Mouse (Mus musculus): ENCODE measurements around the gene Naif1. TPM values are rescaled to one million over a fixed set of nuclear protein-coding genes. Genes with fewer than 3 reads are reported as not detected.

The Naif1 gene
- polyA plus RNA-seq, 1 experiment from 2014 or later: 5.6 TPM

DNA sequence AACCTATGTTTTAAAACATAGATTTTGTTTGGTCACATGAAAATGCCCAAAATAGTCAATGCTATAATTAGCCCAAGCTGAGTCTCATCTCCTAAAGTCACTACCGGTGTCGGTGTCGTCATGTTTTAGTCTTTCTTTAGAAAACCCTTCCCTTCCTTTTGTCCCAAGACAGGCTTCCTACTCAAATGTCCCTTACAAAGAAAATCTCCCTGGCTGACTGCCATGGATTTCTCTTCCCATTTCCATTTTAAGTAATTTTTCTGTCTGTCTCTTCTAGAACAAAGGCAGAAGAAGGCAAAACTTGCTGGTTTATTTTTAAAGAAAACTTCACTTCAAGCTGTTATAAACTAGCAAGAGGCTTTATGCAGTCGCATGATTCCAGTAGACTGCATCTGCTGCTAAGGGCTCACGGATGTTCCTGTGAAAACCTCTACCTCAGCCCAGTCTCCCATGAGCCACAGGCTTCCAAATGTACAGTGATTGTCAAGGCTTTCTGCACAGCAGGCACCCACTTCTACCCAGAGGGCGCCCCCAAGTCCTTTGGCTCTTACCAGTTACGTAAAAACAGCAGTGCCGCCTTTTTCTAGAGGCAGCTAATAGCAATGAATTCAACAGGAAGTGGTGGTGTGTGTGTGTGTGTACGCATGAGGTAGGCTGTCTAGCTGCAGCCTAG, 2.9 kb upstream of the Naif1 start:
- Histone ChIP-seq H3K9ac (replicated peaks) (no peak overlapping the region; the same call in 1 of the 2 replicates), H3K9me3 (no peaks in the 10 kb centered on the region), H3K4me1 (replicated peaks) (peaks cover 17% of the 10 kb centered on the region), H3K36me3 (peaks cover 9% of the 10 kb centered on the region; the same call in 1 of the 2 replicates), H3K27me3 (no peaks in the 10 kb centered on the region), H3K4me3 (replicated peaks) (no peak overlapping the region), H3K4me2 (no peak overlapping the region), H3K27ac (peak overlapping the region; percentile 71)
- WGBS: 75% methylated on average over 9 of the region's 9 CpGs
- no peak for ATAC-seq (ENCODE audit: insufficient number of reproducible peaks, insufficient read depth, low FRiP score, low TSS enrichment, low read depth)

GRCm38 (mm10) chr2:32448480-32448879, 1.8 kb upstream of the Naif1 start:
- H3K9me3 ChIP-seq: no peaks in the 10 kb centered on the region
- WGBS: 78% methylated on average over 1 of the region's 1 CpGs
- H3K9ac ChIP-seq (replicated peaks): no peak overlapping the region
- H3K4me3 ChIP-seq (replicated peaks): no peak overlapping the region
- peaks cover 9% of the 10 kb centered on the region; the same call in 1 of the 2 replicates for H3K36me3 ChIP-seq
- no peak overlapping the region for H3K27ac ChIP-seq
- H3K4me1 ChIP-seq (replicated peaks): peaks cover 28% of the 10 kb centered on the region
- no peaks in the 10 kb centered on the region for H3K27me3 ChIP-seq
- H3K4me2 ChIP-seq: no peak overlapping the region
- ATAC-seq (ENCODE audit: insufficient number of reproducible peaks, insufficient read depth, low FRiP score, low TSS enrichment, low read depth): no peak

DNA sequence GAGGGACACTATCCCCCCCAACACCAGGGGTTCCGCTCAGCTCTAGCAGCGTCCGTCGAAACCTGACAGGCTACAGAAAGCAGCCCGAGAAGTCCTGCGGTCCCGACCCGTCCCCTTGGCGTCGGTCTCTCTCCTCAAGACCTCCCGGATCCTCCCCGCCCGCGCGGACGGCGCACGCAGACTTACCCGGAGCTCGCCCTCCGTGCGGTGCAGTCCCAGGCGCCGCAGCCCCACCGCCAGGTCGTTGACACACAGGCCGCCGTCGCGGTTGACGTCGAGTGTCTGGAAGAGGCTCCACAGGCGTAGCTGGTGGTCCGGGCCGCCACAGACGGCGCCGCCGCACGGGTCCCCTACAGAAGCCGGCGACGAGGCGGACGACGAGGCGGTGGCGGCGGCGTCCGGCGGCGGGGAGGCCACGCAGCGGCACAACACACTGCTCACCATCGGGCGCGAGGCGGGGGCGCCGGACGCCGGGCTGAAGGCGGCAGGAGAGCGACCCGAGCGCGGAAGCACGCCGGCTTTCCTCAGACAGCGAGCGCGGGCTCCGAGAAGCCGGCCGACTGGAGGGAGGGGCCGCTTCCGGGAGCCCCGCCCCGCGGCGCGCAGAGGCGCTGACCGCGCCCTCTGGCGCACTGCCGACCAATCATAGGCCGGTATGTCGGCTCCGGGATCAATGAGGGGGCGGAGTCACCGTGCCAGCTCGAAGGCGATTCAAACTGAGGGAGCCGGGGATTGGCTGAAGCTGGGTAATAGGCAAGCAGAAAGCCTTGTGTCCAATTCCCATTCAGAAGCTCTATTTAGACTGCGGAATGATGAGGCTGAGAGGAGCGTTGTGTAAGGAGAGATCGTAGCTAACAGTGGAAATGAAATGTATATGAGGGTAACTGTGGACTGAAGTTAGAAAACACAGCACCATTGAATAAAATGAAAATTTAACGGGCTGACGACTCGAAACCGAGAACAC, 906 bp downstream of the Naif1 start, which contains the start of gene Slc25a25:
Slc25a25 (minus strand) TSS at position 565 of the 964 bp plus-strand sequence.
- Histone ChIP-seq H3K9me3 (no peaks in the 10 kb centered on the region), H3K36me3 (peaks cover 12% of the 10 kb centered on the region; the same call in 1 of the 2 replicates), H3K4me3 (replicated peaks) (peak within 1 kb of the TSS; percentile 86), H3K27me3 (no peaks in the 10 kb centered on the region), H3K27ac (peak within 1 kb of the TSS; percentile 91), H3K4me1 (replicated peaks) (peaks cover 36% of the 10 kb centered on the region), H3K9ac (replicated peaks) (peak within 1 kb of the TSS; percentile 77), H3K4me2 (peak within 1 kb of the TSS; percentile 86)
- WGBS: under 1% methylated on average over 103 of the region's 103 CpGs
- peak; percentile 88 for ATAC-seq (ENCODE audit: insufficient number of reproducible peaks, insufficient read depth, low FRiP score, low TSS enrichment, low read depth)

- peaks cover 18% of the 10 kb centered on the region; the same call in 1 of the 2 replicates for H3K36me3 ChIP-seq
- peak overlapping the region; percentile 86 for H3K4me2 ChIP-seq
- peak overlapping the region; percentile 86 for H3K4me3 ChIP-seq (replicated peaks)
- H3K27ac ChIP-seq: peak overlapping the region; percentile 91
- H3K4me1 ChIP-seq (replicated peaks): peaks cover 36% of the 10 kb centered on the region
- peak; percentile 94 for ATAC-seq (ENCODE audit: insufficient number of reproducible peaks, insufficient read depth, low FRiP score, low TSS enrichment, low read depth)
- no peak overlapping the region for H3K9ac ChIP-seq (replicated peaks)
- WGBS: under 1% methylated on average over 25 of the region's 25 CpGs
- no peaks in the 10 kb centered on the region for H3K27me3 ChIP-seq
- no peaks in the 10 kb centered on the region for H3K9me3 ChIP-seq
Measured at GRCm38 (mm10) chr2:32451870-32452372, 1.7 kb downstream of the Naif1 start.

- Histone ChIP-seq H3K9me3 (no peaks in the 10 kb centered on the region), H3K4me2 (peak overlapping the region; percentile 86), H3K4me3 (replicated peaks) (peak overlapping the region; percentile 86), H3K4me1 (replicated peaks) (peaks cover 32% of the 10 kb centered on the region), H3K36me3 (peaks cover 18% of the 10 kb centered on the region; the same call in 1 of the 2 replicates), H3K27ac (peak overlapping the region; percentile 91), H3K9ac (replicated peaks) (no peak overlapping the region), H3K27me3 (no peaks in the 10 kb centered on the region)
- 97% methylated on average over 16 of the region's 16 CpGs for WGBS
- ATAC-seq (ENCODE audit: insufficient number of reproducible peaks, insufficient read depth, low FRiP score, low TSS enrichment, low read depth): no peak
Measured at GRCm38 (mm10) chr2:32452441-32452971, 2.2 kb downstream of the Naif1 start.

- Histone ChIP-seq H3K9ac (replicated peaks) (no peak overlapping the region), H3K27me3 (no peaks in the 10 kb centered on the region), H3K36me3 (peaks cover 18% of the 10 kb centered on the region; the same call in 1 of the 2 replicates), H3K27ac (no peak overlapping the region), H3K4me3 (replicated peaks) (no peak overlapping the region), H3K4me2 (no peak overlapping the region), H3K9me3 (no peaks in the 10 kb centered on the region), H3K4me1 (replicated peaks) (peaks cover 30% of the 10 kb centered on the region)
- ATAC-seq (ENCODE audit: insufficient number of reproducible peaks, insufficient read depth, low FRiP score, low TSS enrichment, low read depth): no peak
- WGBS: 89% methylated on average over 5 of the region's 5 CpGs
Measured at GRCm38 (mm10) chr2:32453641-32454303, 3.5 kb downstream of the Naif1 start.

GRCm38 (mm10) chr2:32454633-32455032, 4.4 kb downstream of the Naif1 start:
- WGBS: 65% methylated on average over 10 of the region's 10 CpGs
- H3K4me1 ChIP-seq (replicated peaks): peaks cover 30% of the 10 kb centered on the region
- peaks cover 18% of the 10 kb centered on the region; the same call in 1 of the 2 replicates for H3K36me3 ChIP-seq
- H3K27me3 ChIP-seq: no peaks in the 10 kb centered on the region
- no peak overlapping the region for H3K4me2 ChIP-seq
- ATAC-seq (ENCODE audit: insufficient number of reproducible peaks, insufficient read depth, low FRiP score, low TSS enrichment, low read depth): no peak
- no peak overlapping the region for H3K27ac ChIP-seq
- H3K9me3 ChIP-seq: no peaks in the 10 kb centered on the region
- no peak overlapping the region for H3K9ac ChIP-seq (replicated peaks)
- H3K4me3 ChIP-seq (replicated peaks): no peak overlapping the region

DNA sequence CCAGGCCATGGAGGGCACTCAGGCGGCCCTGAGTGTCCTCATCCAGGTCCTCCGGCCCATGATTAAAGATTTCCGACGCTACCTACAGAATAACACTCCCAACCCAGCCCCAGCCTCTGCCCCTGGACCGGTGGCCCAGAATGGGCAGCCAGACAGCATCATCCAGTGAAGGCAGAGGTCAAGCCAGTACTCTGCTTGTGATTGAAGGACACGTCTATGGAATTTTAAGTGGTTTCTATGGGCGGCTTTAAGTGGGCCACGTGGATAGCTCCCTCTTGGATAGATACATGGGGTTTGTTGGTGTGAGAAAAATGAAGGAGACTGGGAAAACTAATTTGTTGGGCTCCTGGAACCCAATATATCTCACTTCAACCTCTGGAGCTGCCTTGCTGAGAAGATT, 4.8 kb downstream of the Naif1 start:
- H3K9ac ChIP-seq (replicated peaks): no peak overlapping the region
- no peak overlapping the region for H3K4me3 ChIP-seq (replicated peaks)
- no peaks in the 10 kb centered on the region for H3K9me3 ChIP-seq
- H3K36me3 ChIP-seq: peaks cover 18% of the 10 kb centered on the region; the same call in 1 of the 2 replicates
- peaks cover 28% of the 10 kb centered on the region for H3K4me1 ChIP-seq (replicated peaks)
- H3K27me3 ChIP-seq: no peaks in the 10 kb centered on the region
- H3K27ac ChIP-seq: no peak overlapping the region
- no peak for ATAC-seq (ENCODE audit: insufficient number of reproducible peaks, insufficient read depth, low FRiP score, low TSS enrichment, low read depth)
- WGBS: 90% methylated on average over 8 of the region's 8 CpGs
- H3K4me2 ChIP-seq: no peak overlapping the region

DNA sequence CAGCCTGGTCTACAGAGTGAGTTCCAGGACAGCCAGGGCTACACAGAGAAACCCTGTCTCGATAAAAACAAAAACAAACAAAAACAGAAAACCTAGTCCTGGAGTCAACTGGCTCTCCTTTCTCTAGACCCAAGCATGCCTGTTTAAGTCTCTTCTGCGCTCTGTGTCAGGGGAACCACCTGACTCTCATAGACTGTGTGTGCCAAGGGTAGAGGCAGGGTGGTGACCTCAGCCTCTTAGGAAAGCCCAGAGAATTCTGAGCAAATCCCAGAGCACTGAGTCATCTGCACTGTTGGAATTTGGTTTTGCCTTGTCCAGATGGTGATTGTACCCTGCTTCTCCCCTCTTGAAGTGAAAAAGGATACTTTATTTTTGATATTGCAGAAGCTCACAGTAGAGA, 8.0 kb downstream of the Naif1 start:
- Histone ChIP-seq H3K9me3 (no peaks in the 10 kb centered on the region), H3K4me3 (replicated peaks) (no peak overlapping the region), H3K27me3 (no peaks in the 10 kb centered on the region), H3K36me3 (peaks cover 18% of the 10 kb centered on the region; the same call in 1 of the 2 replicates), H3K4me2 (no peak overlapping the region), H3K9ac (replicated peaks) (no peak overlapping the region), H3K4me1 (replicated peaks) (peaks cover 17% of the 10 kb centered on the region), H3K27ac (no peak overlapping the region)
- 88% methylated on average over 2 of the region's 2 CpGs for WGBS
- ATAC-seq (ENCODE audit: insufficient number of reproducible peaks, insufficient read depth, low FRiP score, low TSS enrichment, low read depth): no peak

GRCm38 (mm10) chr2:32459657-32460056, 9.4 kb downstream of the Naif1 start:
- ATAC-seq (ENCODE audit: insufficient number of reproducible peaks, insufficient read depth, low FRiP score, low TSS enrichment, low read depth): no peak
- no peak overlapping the region for H3K9ac ChIP-seq (replicated peaks)
- WGBS: 93% methylated on average over 2 of the region's 2 CpGs

More at GRCm38 (mm10) chr2:32459657-32460056, 9.4 kb downstream of the Naif1 start:
- Histone ChIP-seq H3K4me1 (replicated peaks) (peaks cover 13% of the 10 kb centered on the region), H3K27me3 (no peaks in the 10 kb centered on the region), H3K36me3 (peaks cover 18% of the 10 kb centered on the region; the same call in 1 of the 2 replicates), H3K4me2 (no peak overlapping the region), H3K27ac (no peak overlapping the region), H3K4me3 (replicated peaks) (no peak overlapping the region), H3K9me3 (no peaks in the 10 kb centered on the region)
